Mouse (Mus musculus): ENCODE measurements at regions not wholly inside any gene's neighbourhood (a gene's known extent, or its start where the extent isn't known, plus 50 kb on each side); places are given as distances from the start of the nearest gene placed in this dataset.

- DNase-seq: no peak
These were observed 580.2 kb downstream of the Zfp706 start for GRCm38 (mm10) chr15:36427334-36427733.

GRCm38 (mm10) chr15:36425902-36426301 lies 581.7 kb downstream of the Zfp706 start:
- no peak for DNase-seq

- no peak for DNase-seq
These were observed 583.5 kb downstream of the Zfp706 start for GRCm38 (mm10) chr15:36424047-36424446.

GRCm38 (mm10) chr15:36422781-36423180 lies 584.8 kb downstream of the Zfp706 start:
- DNase-seq: peak; percentile 42

GRCm38 (mm10) chr15:36419943-36420480 lies 587.6 kb downstream of the Zfp706 start:
- no peak for DNase-seq

GRCm38 (mm10) chr15:36417426-36417825 lies 590.1 kb downstream of the Zfp706 start:
- DNase-seq: no peak

- no peak for DNase-seq
These were observed 591.9 kb downstream of the Zfp706 start for GRCm38 (mm10) chr15:36415552-36416249.

- no peak for DNase-seq
These were observed 595.6 kb downstream of the Zfp706 start for GRCm38 (mm10) chr15:36412016-36412415.

- no peak for DNase-seq
These were observed 602.1 kb downstream of the Zfp706 start for GRCm38 (mm10) chr15:36405446-36405845.

GRCm38 (mm10) chr15:36403336-36404119 lies 604.0 kb downstream of the Zfp706 start:
- DNase-seq: peak; percentile 33

GRCm38 (mm10) chr15:36402051-36402450 lies 605.5 kb downstream of the Zfp706 start:
- no peak for DNase-seq

GRCm38 (mm10) chr15:36400311-36400840 lies 607.2 kb downstream of the Zfp706 start:
- no peak for DNase-seq

- peak; percentile 67 for DNase-seq
These were observed 608.1 kb downstream of the Zfp706 start for GRCm38 (mm10) chr15:36399355-36400012.

GRCm38 (mm10) chr15:36398099-36398982 lies 609.2 kb downstream of the Zfp706 start:
- DNase-seq: no peak

GRCm38 (mm10) chr15:36396791-36397190 lies 610.8 kb downstream of the Zfp706 start:
- DNase-seq: no peak

- no peak for DNase-seq
These were observed 611.3 kb downstream of the Zfp706 start for GRCm38 (mm10) chr15:36396245-36396644.

GRCm38 (mm10) chr15:36395672-36396050 lies 611.9 kb downstream of the Zfp706 start:
- DNase-seq: no peak

GRCm38 (mm10) chr15:36394914-36395671 lies 612.5 kb downstream of the Zfp706 start:
- DNase-seq: no peak

- no peak for DNase-seq
These were observed 617.8 kb downstream of the Zfp706 start for GRCm38 (mm10) chr15:36389775-36390174.

- no peak for DNase-seq
These were observed 626.3 kb downstream of the Zfp706 start for GRCm38 (mm10) chr15:36381228-36381671.
